Mouse (Mus musculus): ENCODE measurements around the gene Tmc1. TPM values are rescaled to one million over a fixed set of nuclear protein-coding genes. Genes with fewer than 3 reads are reported as not detected.

Tmc1 gene
- total RNA-seq, 1 experiment: 0.36 TPM

- Histone ChIP-seq H3K4me3 (ENCODE audit: insufficient read depth in 1 of 2, low read depth in 1 of 2, low read length in 2 of 2, poor library complexity in 1 of 2, severe bottlenecking in 1 of 2) (no peak overlapping the region), H3K4me1 (ENCODE audit: control insufficient read depth in 2 of 2, insufficient read depth in 2 of 2, low read length in 2 of 2, poor library complexity in 1 of 2) (no peaks in the 10 kb centered on the region), H3K27ac (ENCODE audit: insufficient read depth, low read depth, low read length, poor library complexity, severe bottlenecking) (no peak overlapping the region), H3K9me3 (ENCODE audit: control insufficient read depth, insufficient read depth, low read depth, low read length) (no peaks in the 10 kb centered on the region; the same call in 1 of the 2 replicates), H3K36me3 (ENCODE audit: control insufficient read depth, insufficient read depth, low read length, poor library complexity, severe bottlenecking) (no peaks in the 10 kb centered on the region), H3K9ac (ENCODE audit: insufficient read depth, low read depth, low read length, poor library complexity, severe bottlenecking) (no peak overlapping the region)
- TF ChIP-seq ZNF384 (IDR thresholded peaks at IDR 0.05; ENCODE audit: low read depth, low read length) (no peak), MAFK (IDR thresholded peaks at IDR 0.05; ENCODE audit: insufficient read depth, low read depth, low read length) (no peak), CHD2 (IDR thresholded peaks at IDR 0.05; ENCODE audit: low read depth, low read length) (no peak), HCFC1 (IDR thresholded peaks at IDR 0.05; ENCODE audit: borderline replicate concordance, insufficient read depth, low read length) (no peak), ZC3H11A (IDR thresholded peaks at IDR 0.05; ENCODE audit: borderline replicate concordance, low read depth, low read length) (no peak)
- in situ Hi-C loops (cut with MboI; ENCODE audit: low sequenced_read_pairs in 2 of 2, unreplicated experiment in 2 of 2): no loop called here
- no peak for DNase-seq (ENCODE audit: low read depth, low spot score)
Measured at GRCm38 (mm10) chr19:20847476-20848073, 106.4 kb downstream of the Tmc1 start.

GRCm38 (mm10) chr19:20837422-20837821 is 116.6 kb downstream of the Tmc1 start:
- in situ Hi-C loops (cut with MboI; ENCODE audit: low sequenced_read_pairs in 2 of 2, unreplicated experiment in 2 of 2): no loop called here
- H3K27ac ChIP-seq (ENCODE audit: insufficient read depth, low read depth, low read length, poor library complexity, severe bottlenecking): no peak overlapping the region
- peaks cover 4% of the 10 kb centered on the region; the same call in 1 of the 2 replicates for H3K9me3 ChIP-seq (ENCODE audit: control insufficient read depth, insufficient read depth, low read depth, low read length)
- no peak for DNase-seq (ENCODE audit: low read depth, low spot score)
- H3K36me3 ChIP-seq (ENCODE audit: control insufficient read depth, insufficient read depth, low read length, poor library complexity, severe bottlenecking): no peaks in the 10 kb centered on the region
- no peaks in the 10 kb centered on the region for H3K4me1 ChIP-seq (ENCODE audit: control insufficient read depth in 2 of 2, insufficient read depth in 2 of 2, low read length in 2 of 2, poor library complexity in 1 of 2)
- TF ChIP-seq ZC3H11A (IDR thresholded peaks at IDR 0.05; ENCODE audit: borderline replicate concordance, low read depth, low read length) (no peak), CHD2 (IDR thresholded peaks at IDR 0.05; ENCODE audit: low read depth, low read length) (no peak), MAFK (IDR thresholded peaks at IDR 0.05; ENCODE audit: insufficient read depth, low read depth, low read length) (no peak), HCFC1 (IDR thresholded peaks at IDR 0.05; ENCODE audit: borderline replicate concordance, insufficient read depth, low read length) (no peak), ZNF384 (IDR thresholded peaks at IDR 0.05; ENCODE audit: low read depth, low read length) (no peak)
- no peak overlapping the region for H3K9ac ChIP-seq (ENCODE audit: insufficient read depth, low read depth, low read length, poor library complexity, severe bottlenecking)
- no peak overlapping the region for H3K4me3 ChIP-seq (ENCODE audit: insufficient read depth in 1 of 2, low read depth in 1 of 2, low read length in 2 of 2, poor library complexity in 1 of 2, severe bottlenecking in 1 of 2)

DNA sequence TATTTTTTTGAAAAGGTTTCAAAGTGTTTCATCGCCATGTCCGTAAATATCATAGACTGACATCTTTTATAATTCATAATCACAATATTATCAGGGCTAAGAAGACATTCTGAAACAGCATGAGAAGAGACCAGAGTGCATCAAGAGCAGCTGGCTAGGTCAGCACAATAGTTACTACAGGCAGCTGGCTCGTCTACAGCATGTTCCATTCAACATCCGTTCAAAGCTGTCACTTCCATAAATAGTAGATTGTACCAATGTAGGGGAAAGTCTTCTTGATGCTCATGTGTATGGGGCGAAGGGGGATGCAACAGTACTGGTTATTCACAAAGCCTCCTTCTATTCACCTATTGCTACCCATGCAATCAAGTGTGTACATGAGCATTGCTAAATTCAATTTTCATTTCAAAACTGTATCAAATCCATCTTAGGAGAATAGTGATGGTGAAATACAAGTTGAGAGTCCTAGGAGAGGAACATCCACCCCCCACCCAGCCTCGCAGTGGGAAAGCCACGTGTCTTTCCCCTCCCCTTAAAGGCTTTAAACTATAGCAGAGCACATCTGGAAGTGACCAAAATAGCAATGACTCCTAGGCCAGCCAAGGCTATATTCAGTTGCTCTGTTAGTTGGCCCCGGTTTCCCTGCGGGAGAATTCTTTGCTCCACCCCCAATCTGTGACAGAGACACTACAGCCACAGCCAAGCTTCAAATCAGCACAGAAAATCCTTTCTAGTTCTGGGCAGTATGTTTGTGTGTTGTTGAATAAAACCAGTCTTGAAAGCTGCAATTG is 117.8 kb downstream of the Tmc1 start:
- H3K36me3 ChIP-seq (ENCODE audit: control insufficient read depth, insufficient read depth, low read length, poor library complexity, severe bottlenecking): no peaks in the 10 kb centered on the region
- no peak for DNase-seq (ENCODE audit: low read depth, low spot score)
- no peak overlapping the region for H3K4me3 ChIP-seq (ENCODE audit: insufficient read depth in 1 of 2, low read depth in 1 of 2, low read length in 2 of 2, poor library complexity in 1 of 2, severe bottlenecking in 1 of 2)
- H3K9me3 ChIP-seq (ENCODE audit: control insufficient read depth, insufficient read depth, low read depth, low read length): peaks cover 4% of the 10 kb centered on the region; the same call in 1 of the 2 replicates
- H3K27ac ChIP-seq (ENCODE audit: insufficient read depth, low read depth, low read length, poor library complexity, severe bottlenecking): no peak overlapping the region
- no peak overlapping the region for H3K9ac ChIP-seq (ENCODE audit: insufficient read depth, low read depth, low read length, poor library complexity, severe bottlenecking)
- no peak for TF ChIP-seq CHD2 (IDR thresholded peaks at IDR 0.05; ENCODE audit: low read depth, low read length)
- TF ChIP-seq ZNF384 (IDR thresholded peaks at IDR 0.05; ENCODE audit: low read depth, low read length): no peak
- no peak for TF ChIP-seq HCFC1 (IDR thresholded peaks at IDR 0.05; ENCODE audit: borderline replicate concordance, insufficient read depth, low read length)
- TF ChIP-seq ZC3H11A (IDR thresholded peaks at IDR 0.05; ENCODE audit: borderline replicate concordance, low read depth, low read length): no peak
- no peak for TF ChIP-seq MAFK (IDR thresholded peaks at IDR 0.05; ENCODE audit: insufficient read depth, low read depth, low read length)
- in situ Hi-C loops (cut with MboI; ENCODE audit: low sequenced_read_pairs in 2 of 2, unreplicated experiment in 2 of 2): no loop called here
- no peaks in the 10 kb centered on the region for H3K4me1 ChIP-seq (ENCODE audit: control insufficient read depth in 2 of 2, insufficient read depth in 2 of 2, low read length in 2 of 2, poor library complexity in 1 of 2)

DNA sequence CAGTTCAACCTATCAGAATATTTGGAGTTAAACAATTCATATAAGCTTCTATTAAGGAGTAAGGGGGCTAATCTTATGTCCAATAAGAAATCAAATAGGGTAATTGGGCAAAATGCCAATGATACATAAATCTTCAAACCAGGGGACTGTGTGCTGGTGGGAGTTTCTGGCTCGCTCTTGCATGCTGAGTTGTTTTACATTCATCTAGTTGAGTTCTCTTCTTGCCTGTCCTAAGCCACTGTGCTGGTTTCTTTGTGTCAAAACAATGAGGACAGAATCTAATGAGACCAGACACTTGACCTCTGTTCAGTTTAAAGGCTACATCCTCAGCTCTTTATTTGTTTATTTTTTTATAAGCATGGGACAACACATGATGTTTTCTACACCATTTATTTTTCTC is 119.1 kb downstream of the Tmc1 start:
- no peak overlapping the region for H3K4me3 ChIP-seq (ENCODE audit: insufficient read depth in 1 of 2, low read depth in 1 of 2, low read length in 2 of 2, poor library complexity in 1 of 2, severe bottlenecking in 1 of 2)
- no peak overlapping the region for H3K27ac ChIP-seq (ENCODE audit: insufficient read depth, low read depth, low read length, poor library complexity, severe bottlenecking)
- TF ChIP-seq HCFC1 (IDR thresholded peaks at IDR 0.05; ENCODE audit: borderline replicate concordance, insufficient read depth, low read length): no peak
- TF ChIP-seq MAFK (IDR thresholded peaks at IDR 0.05; ENCODE audit: insufficient read depth, low read depth, low read length): no peak
- no peak for TF ChIP-seq ZNF384 (IDR thresholded peaks at IDR 0.05; ENCODE audit: low read depth, low read length)
- no peak for TF ChIP-seq ZC3H11A (IDR thresholded peaks at IDR 0.05; ENCODE audit: borderline replicate concordance, low read depth, low read length)
- TF ChIP-seq CHD2 (IDR thresholded peaks at IDR 0.05; ENCODE audit: low read depth, low read length): no peak
- peaks cover 4% of the 10 kb centered on the region; the same call in 1 of the 2 replicates for H3K9me3 ChIP-seq (ENCODE audit: control insufficient read depth, insufficient read depth, low read depth, low read length)
- H3K9ac ChIP-seq (ENCODE audit: insufficient read depth, low read depth, low read length, poor library complexity, severe bottlenecking): no peak overlapping the region
- in situ Hi-C loops (cut with MboI; ENCODE audit: low sequenced_read_pairs in 2 of 2, unreplicated experiment in 2 of 2): no loop called here
- no peak for DNase-seq (ENCODE audit: low read depth, low spot score)
- no peaks in the 10 kb centered on the region for H3K36me3 ChIP-seq (ENCODE audit: control insufficient read depth, insufficient read depth, low read length, poor library complexity, severe bottlenecking)
- no peaks in the 10 kb centered on the region for H3K4me1 ChIP-seq (ENCODE audit: control insufficient read depth in 2 of 2, insufficient read depth in 2 of 2, low read length in 2 of 2, poor library complexity in 1 of 2)

Data from ES-E14 (cell line).